Mouse (Mus musculus) ES-E14 (cell line): Measurements from ENCODE around the gene Serpinh1.

Source experiments
- CHD2 ChIP-seq: IDR thresholded peaks from 2 replicates; pipeline ENCODE4 v1.6.1; 2014; ENCODE audit warnings: mild to moderate bottlenecking, low read depth, low read length, inconsistent platforms
- HCFC1 ChIP-seq: IDR thresholded peaks from 2 replicates; pipeline ENCODE4 v1.6.1; 2012; ENCODE audit warnings: low read length, inconsistent platforms, borderline replicate concordance; ENCODE audit not compliant: insufficient read depth
- MAFK ChIP-seq: IDR thresholded peaks from 2 replicates; pipeline ENCODE4 v1.6.1; 2014; ENCODE audit warnings: mild to moderate bottlenecking, low read depth, low read length, inconsistent platforms; ENCODE audit not compliant: insufficient read depth
- ZC3H11A ChIP-seq: IDR thresholded peaks from 2 replicates; pipeline ENCODE4 v1.6.1; 2012; ENCODE audit warnings: low read depth, mild to moderate bottlenecking, inconsistent platforms, low read length, borderline replicate concordance

GRCm38 (mm10) chr7:99357201-99357600 is 4.2 kb upstream of the Serpinh1 start:
- no peak for TF ChIP-seq MAFK
- no peak for TF ChIP-seq ZC3H11A
- TF ChIP-seq HCFC1: no peak
- TF ChIP-seq CHD2: no peak
